Mouse (Mus musculus) large intestine, adult 2 months (tissue): ENCODE results near the gene Ttc13. TPM values are rescaled to one million over a fixed set of nuclear protein-coding genes. Genes with fewer than 3 reads are reported as not detected.

ENCODE experiments used
- DNase-seq: peaks from one replicate; pipeline ENCODE4 v3.0.0-alpha.2; 2012; ENCODE audit warnings: low read depth, low spot score
- WGBS: fragments of 180-500 bp; shearing (Covaris S2); methylation state at CpG from one replicate; pipeline ENCODE4 v1.1.7; 2018; 5-methylcytosine and 5-hydroxymethylcytosine counted together
- polyA plus RNA-seq: library from polyadenylated mRNA; depleted of rRNA; stranded (reverse); fragments of >200 nt; gene quantifications from 2 replicates; pipeline ENCODE4 v1.2.3, GENCODE M21; 2012; rRNA removed

Gene Ttc13
- polyA plus RNA-seq = 13.6 and 20.4 TPM in 2 replicates

- DNase-seq = peak; percentile 66
- WGBS = under 1% methylated on average over 59 of the region's 59 CpGs
These were observed at the start of gene Ttc13, which contains the start of gene Arv1 for GRCm38 (mm10) chr8:124721862-124722515. TSS of gene Ttc13 (minus strand) at chr8:124721983. TSS of gene Arv1 (plus strand) at chr8:124722139.

GRCm38 (mm10) chr8:124763061-124763460 lies 41.3 kb upstream of the Ttc13 start:
- no peak for DNase-seq
- 65% methylated on average over 7 of the region's 7 CpGs for WGBS

- no peak for DNase-seq
- 28% methylated on average over 3 of the region's 3 CpGs for WGBS
These were observed 36.8 kb upstream of the Ttc13 start for GRCm38 (mm10) chr8:124758544-124758943.

GRCm38 (mm10) chr8:124756601-124757000 lies 34.8 kb upstream of the Ttc13 start:
- 74% methylated on average over 5 of the region's 5 CpGs for WGBS
- no peak for DNase-seq

DNA sequence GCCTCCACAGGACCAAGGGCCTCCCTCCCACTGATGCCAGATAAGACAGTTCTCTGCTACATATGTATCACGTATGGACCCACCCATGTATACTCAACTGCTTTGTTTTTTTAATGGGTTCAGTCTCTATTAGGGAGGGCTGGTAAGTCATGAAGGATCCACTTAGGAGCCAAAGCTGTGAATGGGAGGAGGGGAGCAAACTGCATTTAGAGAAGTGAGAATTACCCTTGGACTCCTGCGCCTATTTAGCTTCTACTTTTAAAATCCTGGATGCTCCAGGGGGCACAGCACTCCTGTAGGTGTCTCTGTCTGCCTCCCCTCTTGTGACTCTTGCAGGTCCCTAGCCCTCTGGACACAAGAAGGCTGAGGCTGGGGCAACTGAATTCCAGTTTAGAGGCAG lies 34.4 kb upstream of the Ttc13 start:
- no peak for DNase-seq
- 69% methylated on average over 2 of the region's 2 CpGs for WGBS

GRCm38 (mm10) chr8:124755481-124755880 lies 33.7 kb upstream of the Ttc13 start:
- WGBS = 83% methylated on average over 8 of the region's 8 CpGs
- DNase-seq = no peak

DNA sequence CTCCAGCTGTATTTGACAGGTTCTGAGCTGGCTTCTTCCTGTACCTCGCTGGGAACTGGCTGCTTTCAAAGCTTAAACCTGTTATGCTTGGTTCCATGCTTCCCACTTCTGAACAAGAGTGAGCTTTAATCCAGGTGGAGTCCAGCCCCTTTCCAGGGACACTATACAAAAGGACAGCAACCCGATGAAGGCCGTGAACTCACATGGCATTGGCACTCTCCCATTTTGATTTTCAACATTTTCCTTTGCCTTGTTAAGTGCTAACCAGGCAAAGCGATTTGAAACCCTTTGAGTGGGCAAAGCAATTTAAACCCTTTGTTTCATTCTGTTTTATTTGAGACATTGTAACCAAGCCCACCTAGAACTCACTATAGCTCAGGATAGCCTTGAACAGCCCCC lies 33.0 kb upstream of the Ttc13 start:
- no peak for DNase-seq

GRCm38 (mm10) chr8:124754101-124754791 lies 32.5 kb upstream of the Ttc13 start:
- DNase-seq = no peak
- 22% methylated on average over 11 of the region's 11 CpGs for WGBS

More for the DNA sequence above, 33.0 kb upstream of the Ttc13 start:
- 23% methylated on average over 4 of the region's 4 CpGs for WGBS

DNA sequence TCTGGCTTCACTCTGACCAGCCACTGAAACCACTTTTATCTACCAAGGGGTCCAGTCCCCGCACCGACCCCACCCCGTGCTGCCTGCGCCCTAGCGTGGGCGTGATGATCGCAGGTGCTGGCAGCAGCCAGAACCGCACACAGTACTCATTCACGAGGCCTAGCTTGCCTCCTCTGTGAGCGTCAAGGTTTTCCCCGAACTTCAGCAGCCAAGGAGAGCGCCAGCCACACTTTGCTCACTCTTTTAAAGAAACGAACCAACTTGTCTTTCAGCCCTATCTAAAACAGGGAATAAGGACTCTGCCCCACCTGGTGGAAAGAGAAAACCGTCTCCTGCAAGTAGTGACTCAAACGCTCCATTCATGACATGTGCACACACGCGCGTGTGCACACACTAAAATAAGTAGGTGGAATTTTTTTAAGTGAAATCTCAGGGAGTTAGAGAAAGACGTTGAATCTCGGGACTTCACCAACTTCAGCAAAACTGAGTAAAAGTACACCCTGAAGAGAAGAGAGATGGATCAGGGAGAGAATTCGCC lies 30.6 kb upstream of the Ttc13 start:
- no peak for DNase-seq
- WGBS = 48% methylated on average over 21 of the region's 21 CpGs

DNA sequence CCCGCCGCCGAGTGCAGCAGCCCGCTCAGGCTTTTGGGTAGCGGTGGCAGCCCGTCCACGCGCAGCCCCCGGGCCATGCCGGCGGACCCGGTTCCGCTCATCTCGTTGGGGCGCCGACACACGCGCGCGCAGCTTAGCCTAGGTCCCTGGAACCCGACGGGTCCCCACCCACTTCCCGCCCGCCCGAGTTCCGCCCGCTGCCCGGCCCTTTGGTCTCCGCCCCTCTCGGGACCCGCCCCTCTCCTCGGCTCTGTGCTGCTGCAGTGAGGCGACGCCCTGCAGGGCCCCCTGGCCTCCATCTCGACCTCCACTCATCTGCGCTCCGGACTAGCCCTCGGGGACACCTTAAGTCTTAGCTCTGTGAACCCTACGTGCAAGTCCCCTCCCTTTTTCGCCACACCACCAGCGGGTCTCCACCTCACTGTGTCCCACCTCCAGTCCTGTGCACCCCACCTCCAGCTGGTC lies 30.0 kb upstream of the Ttc13 start, which contains the start of gene Fam89a:
Gene Fam89a (minus strand): TSS at position 124 of the 465 bp plus-strand sequence.
- WGBS = 1% methylated on average over 37 of the region's 41 CpGs
- no peak for DNase-seq

GRCm38 (mm10) chr8:124751191-124751590 lies 29.4 kb upstream of the Ttc13 start:
- no peak for DNase-seq
- WGBS = 0% methylated on average over 31 of the region's 31 CpGs

GRCm38 (mm10) chr8:124746661-124747060 lies 24.9 kb upstream of the Ttc13 start:
- WGBS = 40% methylated on average over 13 of the region's 13 CpGs
- DNase-seq = no peak

- no peak for DNase-seq
- 31% methylated on average over 1 of the region's 1 CpGs for WGBS
These were observed 17.5 kb upstream of the Ttc13 start for GRCm38 (mm10) chr8:124739268-124739667.

- no peak for DNase-seq
- 82% methylated on average over 3 of the region's 3 CpGs for WGBS
These were observed 13.7 kb upstream of the Ttc13 start for GRCm38 (mm10) chr8:124735371-124735911.

DNA sequence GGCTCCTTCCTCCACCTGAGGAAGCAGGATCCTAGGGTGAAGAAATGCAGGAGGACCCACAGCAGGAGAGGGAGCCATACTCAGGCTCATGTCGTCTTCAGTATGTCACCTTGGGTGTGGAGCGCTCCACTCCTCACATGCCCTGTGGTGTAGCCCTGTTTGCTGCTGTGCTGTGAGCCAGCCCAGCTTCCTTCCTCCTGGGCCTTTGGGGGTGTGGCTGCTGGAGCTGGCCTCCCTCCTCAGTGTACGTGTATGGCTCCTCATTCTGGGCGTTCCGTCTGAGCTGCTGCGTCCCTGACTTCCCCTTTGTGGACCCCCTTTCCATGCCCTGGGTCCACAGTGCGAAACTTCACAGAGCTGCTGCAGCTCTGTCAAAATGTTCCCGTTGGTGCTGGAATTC lies 11.0 kb upstream of the Ttc13 start:
- WGBS = 90% methylated on average over 8 of the region's 8 CpGs
- no peak for DNase-seq

DNA sequence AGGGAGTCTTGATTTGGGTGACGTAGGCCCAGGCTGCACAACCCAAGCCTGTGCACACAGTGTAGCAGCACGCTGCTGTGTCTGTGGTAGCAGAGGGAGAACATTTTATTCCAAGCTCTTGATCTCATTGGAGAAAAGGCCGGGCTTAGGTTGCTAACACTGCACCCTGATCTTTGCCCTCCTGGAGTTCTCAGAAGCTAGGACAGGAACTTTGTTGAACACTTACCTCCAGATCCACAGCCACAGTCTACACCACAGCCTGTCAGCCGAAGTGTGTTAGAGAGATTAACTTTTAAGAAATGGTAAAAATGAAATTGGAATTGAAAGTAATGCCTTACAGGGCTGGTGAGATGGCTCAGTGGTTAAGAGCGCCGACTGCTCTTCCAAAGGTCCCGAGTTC lies 2.5 kb upstream of the Ttc13 start:
- 94% methylated on average over 7 of the region's 7 CpGs for WGBS
- DNase-seq = no peak

DNA sequence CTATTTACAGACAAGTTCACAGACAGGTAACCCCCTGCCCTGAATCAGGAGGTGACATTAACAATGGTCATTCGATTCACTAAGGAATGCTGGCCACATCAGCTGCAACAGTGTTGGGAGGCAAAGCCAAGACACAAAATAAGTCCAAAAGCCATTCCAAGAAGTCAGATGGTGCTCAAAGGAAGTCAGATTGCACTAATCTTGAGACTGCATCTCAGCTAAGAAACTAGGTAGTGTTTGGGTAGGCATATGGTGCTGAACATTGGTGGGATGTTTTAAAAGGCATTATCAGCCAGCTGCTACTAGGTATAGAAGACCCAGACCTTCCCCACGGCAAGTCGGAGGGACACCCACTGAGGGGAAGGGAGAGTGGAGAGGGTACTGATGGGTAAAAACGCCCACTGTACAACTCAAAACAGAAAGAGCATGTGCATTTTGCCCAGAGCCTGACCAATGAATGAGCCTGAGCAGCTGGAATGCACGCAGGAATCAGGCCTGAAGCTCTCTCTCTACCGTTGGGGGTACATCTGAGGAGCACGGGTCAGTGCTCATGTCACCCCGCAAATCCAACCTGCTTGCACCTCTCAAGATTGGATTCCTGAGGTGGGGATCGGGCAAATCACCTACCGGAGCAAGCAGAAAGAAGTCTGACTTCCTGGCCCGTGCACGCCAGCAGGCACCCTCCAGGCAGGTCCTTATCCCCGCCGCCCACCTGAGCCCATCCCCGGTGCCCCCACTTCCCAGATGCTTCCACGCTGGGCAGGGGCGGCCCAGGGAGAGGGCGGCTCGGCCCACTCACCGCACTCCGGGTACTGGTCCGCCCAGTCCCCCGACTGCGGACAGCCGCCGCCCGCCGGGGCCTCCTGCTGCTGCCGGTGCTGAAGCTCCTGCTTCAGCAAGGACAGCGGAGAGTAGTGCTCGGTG lies 583 bp downstream of the Ttc13 start:
- 2% methylated on average over 31 of the region's 31 CpGs for whole genome bisulfite sequencing
- no peak for DNase-seq

- WGBS = 83% methylated on average over 7 of the region's 7 CpGs
- DNase-seq = no peak
These were observed 1.6 kb downstream of the Ttc13 start for GRCm38 (mm10) chr8:124720133-124720532.

GRCm38 (mm10) chr8:124715736-124716135 lies 6.0 kb downstream of the Ttc13 start:
- WGBS = 84% methylated on average over 8 of the region's 8 CpGs
- DNase-seq = no peak
